Mouse (Mus musculus): ENCODE data around the gene Ppil4.

DNA sequence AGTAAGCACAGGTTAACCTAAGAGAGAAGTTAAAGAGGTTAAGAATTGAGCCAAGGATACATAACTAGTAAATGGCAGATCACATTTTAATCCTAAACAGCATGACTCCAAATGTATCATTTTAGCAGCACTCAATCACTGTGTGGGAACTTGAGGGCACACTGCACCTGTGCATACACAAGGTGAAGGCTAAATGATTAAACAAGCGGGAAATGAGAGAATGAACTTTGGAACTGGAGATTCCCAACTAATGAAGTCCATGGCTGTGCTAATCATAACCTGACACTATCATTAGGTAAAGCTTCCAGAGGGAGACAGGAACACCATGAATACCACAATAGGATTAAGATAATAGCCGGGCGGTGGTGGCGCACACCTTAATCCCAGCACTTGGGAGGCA, 20.3 kb upstream of the Ppil4 start:
- TF ChIP-seq CTCF (IDR thresholded peaks at IDR 0.05; ENCODE audit: insufficient read depth, low read depth, low read length): no peak
- no peak for TF ChIP-seq POLR2A (IDR thresholded peaks at IDR 0.05; ENCODE audit: insufficient read depth, low read depth, low read length)

All from olfactory bulb, adult 2 months (tissue).